Mouse (Mus musculus) testis, adult 2 months (tissue): Measurements from ENCODE around the gene Tbx2. TPM values are rescaled to one million over a fixed set of nuclear protein-coding genes. Genes with fewer than 3 reads are reported as not detected.

Source experiments
- H3K27ac ChIP-seq: fragments of 200-500 bp; 2 replicates; pipeline ENCODE4 v1.5.1; 2012; ENCODE audit warnings: low read depth, low read length; ENCODE audit not compliant: control insufficient read depth, insufficient read depth
- H3K27me3 ChIP-seq: fragments of 200-500 bp; 2 replicates; pipeline ENCODE4 v1.6.1; 2012; ENCODE audit warnings: mild to moderate bottlenecking, low read length, moderate library complexity; ENCODE audit not compliant: control insufficient read depth, insufficient read depth
- H3K36me3 ChIP-seq: fragments of 200-500 bp; 2 replicates; pipeline ENCODE4 v1.6.1; 2012; ENCODE audit warnings: mild to moderate bottlenecking, low read length; ENCODE audit not compliant: control insufficient read depth, insufficient read depth
- H3K4me1 ChIP-seq: fragments of 200-500 bp; 2 replicates; pipeline ENCODE4 v1.6.1; 2012; ENCODE audit warnings: low read length; ENCODE audit not compliant: control insufficient read depth, insufficient read depth
- H3K4me3 ChIP-seq: fragments of 200-500 bp; 2 replicates; pipeline ENCODE4 v1.5.1; 2012; ENCODE audit warnings: low read depth, mild to moderate bottlenecking, low read length, moderate library complexity, mixed read lengths; ENCODE audit not compliant: control insufficient read depth
- CTCF ChIP-seq: fragments of 200-500 bp; IDR thresholded peaks from 2 replicates; pipeline ENCODE4 v1.5.1; 2012; ENCODE audit warnings: low read depth, mild to moderate bottlenecking, inconsistent platforms, low read length, moderate library complexity; ENCODE audit not compliant: control insufficient read depth, insufficient read depth, insufficient replicate concordance
- POLR2A ChIP-seq: fragments of 200-500 bp; IDR thresholded peaks from 2 replicates; pipeline ENCODE4 v1.6.1; 2012; ENCODE audit warnings: low read depth, mild to moderate bottlenecking, inconsistent platforms, low read length, moderate library complexity; ENCODE audit not compliant: control insufficient read depth
- polyA plus RNA-seq: library from polyadenylated mRNA; depleted of rRNA; stranded (reverse); fragments of >200 nt; gene quantifications from 2 replicates; pipeline ENCODE4 v1.2.3, GENCODE M21; 2012

Gene Tbx2
- polyA plus RNA-seq, 1 experiment = 2.3 TPM

- TF ChIP-seq CTCF (no peak), POLR2A (no peak)
- Histone ChIP-seq H3K4me1 (peaks cover 38% of the 10 kb centered on the region), H3K27ac (0 out of 2 replicates have a peak overlapping the region, but pooled peaks have one; percentile 1), H3K27me3 (peaks cover 5% of the 10 kb centered on the region), H3K36me3 (no peaks in the 10 kb centered on the region), H3K4me3 (peak overlapping the region; percentile 39)
Observed at GRCm38 (mm10) chr11:85837648-85838423, 5.5 kb downstream of the Tbx2 start.

- peaks cover 5% of the 10 kb centered on the region for H3K27me3 ChIP-seq
- H3K36me3 ChIP-seq = no peaks in the 10 kb centered on the region
- peaks cover 46% of the 10 kb centered on the region for H3K4me1 ChIP-seq
- no peak overlapping the region for H3K27ac ChIP-seq
- TF ChIP-seq CTCF = no peak
- no peak for TF ChIP-seq POLR2A
- H3K4me3 ChIP-seq = peak overlapping the region; percentile 39
Observed at GRCm38 (mm10) chr11:85838424-85839257, 6.3 kb downstream of the Tbx2 start.

- Histone ChIP-seq H3K4me3 (no peak overlapping the region), H3K4me1 (peaks cover 52% of the 10 kb centered on the region), H3K27me3 (peaks cover 5% of the 10 kb centered on the region), H3K36me3 (no peaks in the 10 kb centered on the region), H3K27ac (no peak overlapping the region)
- TF ChIP-seq POLR2A (no peak), CTCF (no peak)
Observed at GRCm38 (mm10) chr11:85839258-85840030, 7.1 kb downstream of the Tbx2 start.

- peaks cover 59% of the 10 kb centered on the region for H3K4me1 ChIP-seq
- no peak overlapping the region for H3K27ac ChIP-seq
- H3K27me3 ChIP-seq = peaks cover 5% of the 10 kb centered on the region
- TF ChIP-seq POLR2A (no peak), CTCF (no peak)
- H3K4me3 ChIP-seq = peak overlapping the region; percentile 2
- H3K36me3 ChIP-seq = no peaks in the 10 kb centered on the region
Observed at GRCm38 (mm10) chr11:85840031-85840802, 7.9 kb downstream of the Tbx2 start.

GRCm38 (mm10) chr11:85840803-85841145 is 8.4 kb downstream of the Tbx2 start:
- TF ChIP-seq POLR2A (no peak), CTCF (no peak)
- no peaks in the 10 kb centered on the region for H3K36me3 ChIP-seq

GRCm38 (mm10) chr11:85841211-85841681 is 8.9 kb downstream of the Tbx2 start:
- Histone ChIP-seq H3K4me3 (peak overlapping the region; percentile 7; the same call in 1 of the 2 replicates), H3K27me3 (peaks cover 5% of the 10 kb centered on the region), H3K36me3 (no peaks in the 10 kb centered on the region), H3K27ac (no peak overlapping the region), H3K4me1 (peaks cover 62% of the 10 kb centered on the region)
- TF ChIP-seq POLR2A (no peak), CTCF (no peak)

More at GRCm38 (mm10) chr11:85840803-85841145, 8.4 kb downstream of the Tbx2 start:
- H3K4me1 ChIP-seq = peaks cover 59% of the 10 kb centered on the region
- H3K27ac ChIP-seq = no peak overlapping the region
- H3K4me3 ChIP-seq = peak overlapping the region; percentile 2
- peaks cover 5% of the 10 kb centered on the region for H3K27me3 ChIP-seq
